Mouse (Mus musculus) spleen, postnatal 14 days (tissue): ENCODE measurements around the gene Palld.

Source experiments
- DNase-seq, 2 experiments: peaks; one replicate each; pipeline ENCODE4 v3.0.0; 2021 to 2022; ENCODE audit warnings: low spot score in 2 of 2

Palld gene

DNA sequence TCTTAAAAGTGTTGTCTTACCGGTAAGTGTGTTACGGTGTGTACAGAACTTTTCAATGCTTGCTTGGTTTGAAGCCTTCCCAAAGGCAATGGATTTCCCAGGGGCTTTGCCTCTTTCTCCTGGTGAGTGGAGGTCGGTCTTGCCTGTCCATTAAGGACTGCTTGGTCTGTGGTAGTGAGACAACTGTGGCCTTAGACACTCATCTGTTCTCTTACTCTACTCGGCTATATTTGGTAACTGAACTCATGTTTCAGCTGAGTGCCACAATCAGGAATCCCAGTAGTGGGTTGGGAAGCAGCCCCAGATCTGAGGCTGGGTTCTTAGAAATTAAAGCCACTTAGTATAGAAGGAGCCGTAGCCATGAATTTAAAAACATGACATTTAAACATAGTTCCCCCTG is at the start of gene Palld:
Gene Palld, minus strand, starts transcription at position 170 of the 400 bp plus-strand sequence.
- no peak for DNase-seq

GRCm38 (mm10) chr8:61937576-61937975 is 35.1 kb upstream of the Palld start:
- DNase-seq, result no peak

GRCm38 (mm10) chr8:61933243-61933642 is 30.8 kb upstream of the Palld start:
- DNase-seq, result no peak

GRCm38 (mm10) chr8:61927777-61928494 is 25.4 kb upstream of the Palld start, which contains the start of gene Ddx60:
Gene Ddx60 (plus strand): TSS chr8:61928087.
- peak in 1 of 2 experiments; percentile 8 for DNase-seq

DNA sequence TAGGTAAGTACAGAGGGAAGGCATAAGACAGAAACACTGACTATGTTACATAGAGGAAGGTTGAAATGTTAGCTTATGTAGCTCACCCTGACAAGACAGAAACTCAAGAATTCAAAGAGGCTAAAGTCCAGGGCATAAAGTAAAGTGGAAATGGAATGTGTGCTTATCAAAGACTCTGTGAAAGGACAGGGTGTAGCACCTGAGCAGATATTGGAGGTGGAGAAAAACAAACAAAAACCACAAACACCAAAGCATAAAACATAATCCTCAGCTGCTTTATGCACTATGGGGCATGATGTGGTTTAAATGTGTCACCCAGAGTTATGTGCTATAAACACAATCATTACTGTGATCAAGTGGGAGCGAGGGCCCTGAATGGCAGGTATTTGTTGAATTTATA is 22.0 kb upstream of the Palld start:
- no peak for DNase-seq

GRCm38 (mm10) chr8:61921454-61922054 is 19.1 kb upstream of the Palld start:
- DNase-seq, result no peak

DNA sequence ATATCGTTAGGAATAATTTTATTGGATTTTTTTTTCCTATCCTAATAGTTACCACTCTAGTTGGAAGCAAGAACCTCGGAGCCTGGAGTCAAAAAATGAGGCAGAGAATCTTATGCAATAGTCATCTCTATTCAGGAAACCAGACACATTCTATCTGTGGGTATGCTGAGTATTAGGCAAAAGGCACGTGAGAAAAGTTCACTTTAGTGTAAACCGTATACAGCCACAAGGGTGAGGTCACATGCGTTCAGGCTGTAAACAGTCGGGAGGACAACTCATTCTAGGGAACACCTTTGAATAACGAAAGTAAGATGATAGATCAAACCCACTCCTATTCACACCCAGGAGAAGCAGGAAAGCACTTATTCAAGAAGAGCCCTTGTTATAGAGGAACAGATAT is 17.9 kb upstream of the Palld start:
- no peak for DNase-seq

GRCm38 (mm10) chr8:61919145-61919788 is 16.8 kb upstream of the Palld start:
- no peak for DNase-seq

GRCm38 (mm10) chr8:61917287-61917686 is 14.8 kb upstream of the Palld start:
- DNase-seq, result no peak

GRCm38 (mm10) chr8:61913957-61914356 is 11.5 kb upstream of the Palld start:
- DNase-seq, result no peak

DNA sequence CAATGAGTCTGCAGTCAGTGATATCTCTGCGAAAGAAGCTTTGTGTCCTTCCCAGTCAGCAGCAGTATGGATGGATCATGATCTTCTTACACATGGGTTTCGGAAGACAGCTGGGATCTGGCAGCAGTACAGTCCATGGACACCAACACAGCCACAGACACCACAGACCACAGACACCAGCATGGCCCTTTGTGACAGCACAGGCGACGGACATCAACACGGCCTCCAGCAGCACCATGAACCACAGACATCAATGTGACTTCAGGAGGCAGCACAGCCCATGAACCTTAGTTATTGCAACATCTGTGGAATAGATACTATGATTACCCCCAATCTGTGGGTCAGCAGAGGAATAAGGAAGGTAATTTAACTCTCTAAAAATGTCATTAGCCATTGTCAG is 10.3 kb upstream of the Palld start:
- DNase-seq, result no peak

- no peak for DNase-seq
Measured at GRCm38 (mm10) chr8:61909313-61909712, 6.8 kb upstream of the Palld start.

GRCm38 (mm10) chr8:61908303-61909215 is 6.1 kb upstream of the Palld start:
- DNase-seq, result no peak

- DNase-seq, result no peak
Measured at GRCm38 (mm10) chr8:61901028-61901717, 1.3 kb downstream of the Palld start.

- DNase-seq, result no peak
Measured at GRCm38 (mm10) chr8:61897402-61897801, 5.1 kb downstream of the Palld start.

- no peak for DNase-seq
Measured at GRCm38 (mm10) chr8:61896742-61897141, 5.7 kb downstream of the Palld start.

GRCm38 (mm10) chr8:61894062-61894461 is 8.4 kb downstream of the Palld start:
- DNase-seq, result no peak

DNA sequence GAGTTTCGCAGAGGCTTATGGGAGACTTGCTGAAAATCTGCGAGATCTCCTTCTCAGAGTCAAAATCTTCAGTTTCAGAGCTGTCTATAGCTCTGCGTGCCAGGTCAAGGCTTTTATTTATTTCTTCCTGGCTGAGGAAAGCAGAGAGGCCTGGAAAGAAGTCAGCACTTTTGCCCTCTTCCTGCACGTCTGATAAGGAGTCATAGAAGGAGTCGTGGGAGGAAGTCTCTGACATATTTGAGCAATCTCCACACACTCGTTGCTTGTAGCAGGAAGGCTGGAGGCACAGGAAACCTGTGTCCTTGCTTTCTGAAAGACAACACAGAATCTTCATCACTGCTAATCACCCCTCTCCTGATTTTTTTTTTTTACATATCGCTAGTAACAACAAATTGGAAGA is 24.9 kb downstream of the Palld start:
- no peak for DNase-seq

GRCm38 (mm10) chr8:61875290-61875689 is 27.2 kb downstream of the Palld start:
- DNase-seq, result peak in 1 of 2 experiments; percentile 10

DNA sequence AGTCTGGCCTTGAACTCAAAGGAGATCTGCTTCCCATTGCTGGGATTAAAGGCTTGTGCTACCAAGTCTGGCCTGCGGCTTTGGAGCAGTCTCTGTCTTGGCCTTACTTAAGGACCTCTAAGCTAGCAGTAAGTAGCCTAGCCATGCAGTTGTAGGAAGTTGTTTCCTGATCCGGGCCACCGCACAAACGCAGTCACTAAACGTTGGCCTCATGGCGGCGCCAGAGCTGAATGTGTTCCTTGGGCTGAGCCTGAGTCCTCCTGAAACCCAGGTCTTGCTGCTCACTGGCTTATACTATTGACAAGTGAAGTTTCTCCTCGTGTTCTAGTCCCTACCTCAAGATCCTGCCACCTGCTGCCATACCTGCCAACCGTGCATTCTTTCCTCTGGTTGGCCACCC is 28.5 kb downstream of the Palld start:
- DNase-seq, result no peak

DNA sequence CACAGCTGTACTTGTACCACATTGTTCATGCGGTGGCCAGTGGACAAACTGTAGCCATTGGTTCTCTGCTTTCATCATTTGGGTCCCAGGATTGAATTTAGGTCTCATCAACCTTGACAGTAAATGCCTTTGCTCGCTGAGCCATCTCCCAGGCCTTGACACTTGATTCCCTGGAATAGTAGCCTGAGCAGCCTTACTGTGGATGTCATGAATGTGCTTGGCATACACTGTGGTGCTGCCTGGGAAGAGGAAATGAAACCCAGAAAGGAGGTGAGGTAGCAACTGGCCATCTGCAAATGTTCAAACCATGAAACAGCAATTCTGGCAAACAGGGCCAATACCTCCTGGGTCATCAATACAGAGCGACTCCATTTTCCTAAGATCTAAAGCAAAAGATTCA is 34.0 kb downstream of the Palld start:
- no peak for DNase-seq
